15 mouse cellular contexts compared by ENCODE assay signal in the genomic region with DNA sequence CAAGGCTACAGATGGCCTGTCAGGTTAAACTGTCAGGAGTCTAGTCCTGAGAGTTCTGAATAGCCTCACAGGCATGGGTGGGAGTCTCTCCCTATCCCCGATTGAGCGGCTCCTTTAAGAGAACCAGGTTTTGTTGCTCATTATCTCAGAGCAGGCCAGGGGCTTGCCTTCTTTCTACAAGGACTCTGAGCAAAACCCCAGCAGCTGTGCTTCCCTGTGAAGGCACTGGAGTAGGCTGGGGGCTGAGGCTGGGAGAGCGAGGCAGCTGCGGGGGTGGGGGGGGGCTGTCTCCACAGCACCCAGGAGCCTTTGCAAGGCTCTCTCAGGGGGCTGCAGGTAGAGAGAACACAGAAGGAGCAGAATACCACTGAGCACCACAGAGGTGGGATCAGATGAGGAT. TPM values are rescaled to one million over a fixed set of nuclear protein-coding genes. Genes with fewer than 3 reads are reported as not detected.
DNase-seq lines count a peak whose midpoint lies in the region; ATAC-seq and TF ChIP-seq lines count a peak whose summit lies in the region.
"Had no signal": no experiment of that assay in that cellular context is flagged by ENCODE, and none has a peak within 500 bp of the region (broad histone marks: within the 10 kb centered on the region; RNA-seq: fewer than 3 reads in every experiment).

No protein-coding gene starts in this region.

- DNase-seq in heart, adult 11 months = no peak
- DNase-seq in layer of hippocampus, adult 2 months (ENCODE audit: low spot score in 2 of 2) = no peak
- no peak for DNase-seq in layer of hippocampus, adult 18-20 months (ENCODE audit: low spot score in 2 of 2)
- DNase-seq in forebrain, postnatal 0 days = no peak
- no peak for DNase-seq in cerebellum, adult 11 months
- DNase-seq: cerebellum, adult 9-10 months; lung, postnatal 36 days had no signal

- H3K4me2 ChIP-seq in heart, embryonic 12.5 days = 0 out of 2 replicates have a peak overlapping the region, but pooled peaks have one; percentile 7
- no peak overlapping the region for H3K4me2 ChIP-seq in forebrain, postnatal 0 days (ENCODE audit: low read depth)
- H3K4me2 ChIP-seq in midbrain, embryonic 15.5 days = no peak overlapping the region
- H3K4me2 ChIP-seq: liver, embryonic 15.5 days; stomach, embryonic 15.5 days had no signal

- peak overlapping the region; percentile 48 for H3K9ac ChIP-seq in heart, embryonic 12.5 days
- H3K9ac ChIP-seq in forebrain, postnatal 0 days = no peak overlapping the region
- no peak overlapping the region for H3K9ac ChIP-seq in midbrain, embryonic 15.5 days
- H3K9ac ChIP-seq: liver, embryonic 15.5 days; stomach, embryonic 15.5 days had no signal

- no peaks in the 10 kb centered on the region for H3K27me3 ChIP-seq in heart, embryonic 12.5 days (replicated peaks)
- H3K27me3 ChIP-seq in forebrain, postnatal 0 days (ENCODE audit: insufficient read depth, low read length) = no peaks in the 10 kb centered on the region
- H3K27me3 ChIP-seq in midbrain, embryonic 15.5 days (replicated peaks) = peaks cover 3% of the 10 kb centered on the region; the same call in 1 of the 2 replicates

- peak overlapping the region; percentile 44; the same call in 1 of the 2 replicates for H3K27ac ChIP-seq in heart, embryonic 12.5 days (ENCODE audit: poor library complexity, severe bottlenecking)
- H3K27ac ChIP-seq in layer of hippocampus, adult 2 months = peak overlapping the region; percentile 77
- no peak overlapping the region for H3K27ac ChIP-seq in forebrain, postnatal 0 days (ENCODE audit: low read depth, low read length)
- 0 out of 2 replicates have a peak overlapping the region, but pooled peaks have one; percentile 5 for H3K27ac ChIP-seq in midbrain, embryonic 15.5 days
- H3K27ac ChIP-seq: limb, embryonic 10.5 days; liver, embryonic 15.5 days; stomach, embryonic 15.5 days had no signal

- peaks cover 77% of the 10 kb centered on the region for H3K4me1 ChIP-seq in heart, embryonic 12.5 days (replicated peaks)
- peaks cover 12% of the 10 kb centered on the region for H3K4me1 ChIP-seq in forebrain, postnatal 0 days (ENCODE audit: insufficient read depth)
- peaks cover 43% of the 10 kb centered on the region for H3K4me1 ChIP-seq in midbrain, embryonic 15.5 days

- WGBS in heart, embryonic 12.5 days = 64% methylated on average over 4 of the region's 4 CpGs
- WGBS in forebrain, postnatal 0 days = 48% methylated on average over 4 of the region's 4 CpGs
- 51% methylated on average over 4 of the region's 4 CpGs for WGBS in midbrain, embryonic 15.5 days

- TF ChIP-seq CTCF in layer of hippocampus, adult 2 months (conservative IDR thresholded peaks at IDR 0.05) = no peak
- TF ChIP-seq CTCF in forebrain, postnatal 0 days (IDR thresholded peaks at IDR 0.05; ENCODE audit: low read depth) = no peak

- H3K9me3 ChIP-seq in heart, embryonic 12.5 days (replicated peaks) = no peaks in the 10 kb centered on the region
- no peaks in the 10 kb centered on the region for H3K9me3 ChIP-seq in forebrain, postnatal 0 days (ENCODE audit: low read length)
- no peaks in the 10 kb centered on the region for H3K9me3 ChIP-seq in midbrain, embryonic 15.5 days
- H3K9me3 ChIP-seq: limb, embryonic 10.5 days; liver, embryonic 15.5 days; stomach, embryonic 15.5 days had no signal

- H3K4me3 ChIP-seq in heart, embryonic 12.5 days = no peak overlapping the region
- no peak overlapping the region for H3K4me3 ChIP-seq in layer of hippocampus, adult 2 months
- H3K4me3 ChIP-seq in forebrain, postnatal 0 days (ENCODE audit: low read depth, low read length) = no peak overlapping the region
- no peak overlapping the region for H3K4me3 ChIP-seq in midbrain, embryonic 15.5 days
- H3K4me3 ChIP-seq: limb, embryonic 10.5 days; liver, embryonic 15.5 days; stomach, embryonic 15.5 days had no signal

- peaks cover 45% of the 10 kb centered on the region for H3K36me3 ChIP-seq in heart, embryonic 12.5 days
- H3K36me3 ChIP-seq in forebrain, postnatal 0 days (ENCODE audit: insufficient read depth) = no peaks in the 10 kb centered on the region
- H3K36me3 ChIP-seq in midbrain, embryonic 15.5 days (replicated peaks) = no peaks in the 10 kb centered on the region
- H3K36me3 ChIP-seq: liver, embryonic 15.5 days; stomach, embryonic 15.5 days had no signal

- no peak for ATAC-seq in heart, embryonic 12.5 days (ENCODE audit: insufficient number of reproducible peaks, low FRiP score)
- ATAC-seq in forebrain, postnatal 0 days = peak; percentile 8; the same call in 1 of the 2 replicates
- ATAC-seq in midbrain, embryonic 15.5 days (replicated peaks) = no peak
- ATAC-seq: activated CD4-positive, CD25-positive, alpha-beta regulatory T cell, adult 4 months; CD4-positive, CD25-positive, alpha-beta regulatory T cell, adult 4 months; inflammation-experienced regulatory T-cells, adult 6 months had no signal

RNA-seq across cellular contexts. Expression of a gene that starts 5.1 kb away (rescaled TPM):
- polyA plus RNA-seq in heart, embryonic 12.5 days (2016; fragmentation: Nextera tagmentation; extraction: Ambion mirVana) = 9.0 and 9.6 TPM in 2 replicates
- total RNA-seq in layer of hippocampus, adult 2 months (2021) = 1 to 10 TPM; 7.9 to 8.2 TPM
- 1 to 10 TPM; 5.9 to 7.6 TPM for total RNA-seq in layer of hippocampus, adult 18-20 months (2021)
- total RNA-seq in forebrain, postnatal 0 days (2014; rRNA removed) = 7.4 and 9.9 TPM in 2 replicates
- 1.4 and 2.5 TPM in 2 replicates for polyA plus RNA-seq in forebrain, postnatal 0 days (2015; fragmentation: Nextera tagmentation; extraction: Ambion mirVana)
- 4.0 and 4.3 TPM in 2 replicates for polyA plus RNA-seq in midbrain, embryonic 15.5 days (2015; fragmentation: Nextera tagmentation; extraction: Ambion mirVana)
